Mouse (Mus musculus): Measurements from ENCODE around the gene Adgb.
"Not testable (repeated sequence)": the region's sequence is repeated elsewhere in the genome, so short reads cannot be mapped to it uniquely, and the experiment has no call there.

The Adgb gene

GRCm38 (mm10) chr10:10471961-10472610 lies at the start of gene Adgb:
TSS of gene Adgb (minus strand) at chr10:10472326.
- peak; percentile 55 for DNase-seq (ENCODE audit: low spot score)

GRCm38 (mm10) chr10:10480139-10480538 lies 8.0 kb upstream of the Adgb start:
- no peak for DNase-seq (ENCODE audit: low spot score)

- not testable (repeated sequence) for DNase-seq (ENCODE audit: low spot score)
These were observed 5.3 kb upstream of the Adgb start for GRCm38 (mm10) chr10:10477429-10477828.

GRCm38 (mm10) chr10:10476956-10477355 lies 4.8 kb upstream of the Adgb start:
- no peak for DNase-seq (ENCODE audit: low spot score)

- no peak for DNase-seq (ENCODE audit: low spot score)
These were observed 4.4 kb upstream of the Adgb start for GRCm38 (mm10) chr10:10476549-10476948.

GRCm38 (mm10) chr10:10468699-10469547 lies 3.2 kb downstream of the Adgb start:
- peak; percentile 21 for DNase-seq (ENCODE audit: low spot score)

- DNase-seq (ENCODE audit: low spot score): no peak
These were observed 12.0 kb downstream of the Adgb start for GRCm38 (mm10) chr10:10460113-10460512.

GRCm38 (mm10) chr10:10456991-10457390 lies 15.1 kb downstream of the Adgb start:
- peak; percentile 30 for DNase-seq (ENCODE audit: low spot score)

- DNase-seq (ENCODE audit: low spot score): no peak
These were observed 23.1 kb downstream of the Adgb start for GRCm38 (mm10) chr10:10449067-10449466.

GRCm38 (mm10) chr10:10444841-10445466 lies 27.2 kb downstream of the Adgb start:
- DNase-seq (ENCODE audit: low spot score): no peak

- DNase-seq (ENCODE audit: low spot score): no peak
These were observed 28.6 kb downstream of the Adgb start for GRCm38 (mm10) chr10:10443558-10443957.

GRCm38 (mm10) chr10:10435014-10435413 lies 37.1 kb downstream of the Adgb start:
- DNase-seq (ENCODE audit: low spot score): no peak

GRCm38 (mm10) chr10:10429635-10430034 lies 42.5 kb downstream of the Adgb start:
- DNase-seq (ENCODE audit: low spot score): no peak

GRCm38 (mm10) chr10:10429032-10429431 lies 43.1 kb downstream of the Adgb start:
- DNase-seq (ENCODE audit: low spot score): no peak

GRCm38 (mm10) chr10:10424383-10424782 lies 47.7 kb downstream of the Adgb start:
- DNase-seq (ENCODE audit: low spot score): no peak

- DNase-seq (ENCODE audit: low spot score): no peak
These were observed 61.1 kb downstream of the Adgb start for GRCm38 (mm10) chr10:10411046-10411445.

- DNase-seq (ENCODE audit: low spot score): peak; percentile 27
These were observed 64.0 kb downstream of the Adgb start for GRCm38 (mm10) chr10:10408166-10408565.

- no peak for DNase-seq (ENCODE audit: low spot score)
These were observed 76.2 kb downstream of the Adgb start for GRCm38 (mm10) chr10:10395784-10396481.

GRCm38 (mm10) chr10:10374629-10375028 lies 97.5 kb downstream of the Adgb start:
- DNase-seq (ENCODE audit: low spot score): no peak

GRCm38 (mm10) chr10:10364025-10364424 lies 108.1 kb downstream of the Adgb start:
- no peak for DNase-seq (ENCODE audit: low spot score)

- peak; percentile 9 for DNase-seq (ENCODE audit: low spot score)
These were observed 116.4 kb downstream of the Adgb start for GRCm38 (mm10) chr10:10355605-10356227.

- DNase-seq (ENCODE audit: low spot score): no peak
These were observed 119.9 kb downstream of the Adgb start for GRCm38 (mm10) chr10:10352184-10352583.
